Mouse (Mus musculus) thymus, adult 2 months (tissue): ENCODE results near the gene Ercc8.

ENCODE experiments used
- CTCF ChIP-seq: fragments of 200-500 bp; IDR thresholded peaks from 2 replicates; pipeline ENCODE4 v1.5.1; 2012; ENCODE audit warnings: mild to moderate bottlenecking, control low read depth, low read length, moderate library complexity, borderline replicate concordance; ENCODE audit not compliant: control insufficient read depth, poor library complexity, insufficient read depth; ENCODE audit errors: extremely low read depth
- POLR2A ChIP-seq: fragments of 200-500 bp; IDR thresholded peaks from 2 replicates; pipeline ENCODE4 v1.6.1; 2012; ENCODE audit warnings: mild to moderate bottlenecking, low read length, control low read depth, moderate library complexity; ENCODE audit not compliant: control insufficient read depth, poor library complexity, insufficient read depth; ENCODE audit errors: extremely low read depth

- TF ChIP-seq POLR2A = no peak
- no peak for TF ChIP-seq CTCF
These were observed 6.1 kb downstream of the Ercc8 start for GRCm38 (mm10) chr13:108164621-108165020.
